Mouse (Mus musculus) kidney, postnatal 0 days (tissue): ENCODE data around the gene Sox2. TPM values are rescaled to one million over a fixed set of nuclear protein-coding genes. Genes with fewer than 3 reads are reported as not detected.

Experiments used
- ATAC-seq: fragments of 200-750 bp; cut with Nextera tagmentation; replicated peaks from 2 replicates; pipeline ENCODE4 v1.8.0; 2017; ENCODE audit warnings: low read depth, moderate number of reproducible peaks, moderate TSS enrichment, moderate library complexity; ENCODE audit not compliant: low FRiP score
- DNase-seq: peaks from one replicate; pipeline ENCODE4 v3.0.0-alpha.2; 2016; ENCODE audit warnings: low spot score
- H3K27ac ChIP-seq: fragments of 300-500 bp; sonication (generic); 2 replicates; pipeline ENCODE4 v1.5.1; 2014; ENCODE audit warnings: mild to moderate bottlenecking
- H3K27me3 ChIP-seq: fragments of 300-500 bp; sonication (generic); 2 replicates; pipeline ENCODE4 v1.6.1; 2014; ENCODE audit warnings: low read length, mixed read lengths; ENCODE audit not compliant: insufficient read depth
- H3K36me3 ChIP-seq: fragments of 300-500 bp; sonication (generic); 2 replicates; pipeline ENCODE4 v1.6.1; 2014; ENCODE audit warnings: low read length, mixed read lengths; ENCODE audit not compliant: insufficient read depth
- H3K4me1 ChIP-seq: fragments of 300-500 bp; sonication (generic); replicated peaks from 2 replicates; pipeline ENCODE4 v1.6.1; 2014; ENCODE audit warnings: antibody characterized with exemption, low read length, mixed read lengths; ENCODE audit not compliant: insufficient read depth
- H3K4me2 ChIP-seq: fragments of 300-500 bp; sonication (generic); 2 replicates; pipeline ENCODE4 v1.6.1; 2014; ENCODE audit warnings: mild to moderate bottlenecking, low read length, moderate library complexity, mixed read lengths
- H3K4me3 ChIP-seq: fragments of 300-500 bp; sonication (generic); replicated peaks from 2 replicates; pipeline ENCODE4 v1.5.1; 2014; ENCODE audit warnings: low read depth, low read length
- H3K9ac ChIP-seq: fragments of 300-500 bp; sonication (generic); 2 replicates; pipeline ENCODE4 v1.6.1; 2014; ENCODE audit warnings: low read depth, low read length
- H3K9me3 ChIP-seq: fragments of 300-500 bp; sonication (generic); replicated peaks from 2 replicates; pipeline ENCODE4 v1.6.1; 2016; ENCODE audit warnings: low read length, inconsistent platforms, mixed read lengths
- CTCF ChIP-seq: IDR thresholded peaks from 2 replicates; pipeline ENCODE4 v1.5.1; 2016; ENCODE audit warnings: antibody characterized with exemption, low read depth, mild to moderate bottlenecking, moderate library complexity
- WGBS: fragments of 180-500 bp; shearing (Covaris S2); extraction: QIAGEN DNeasy Blood & Tissue Kit; methylation state at CpG from one replicate; pipeline ENCODE4 v1.1.7; 2014; 5-methylcytosine and 5-hydroxymethylcytosine counted together
- polyA plus RNA-seq: library from polyadenylated mRNA; unstranded; fragments of >200 nt; fragmentation: Nextera tagmentation; extraction: Ambion mirVana; gene quantifications from 2 replicates; pipeline ENCODE4 v1.2.1, GENCODE M21; 2015

The Sox2 gene
- polyA plus RNA-seq, 1 experiment from 2014 or later, result not detected

GRCm38 (mm10) chr3:34624721-34625270 lies 25.4 kb upstream of the Sox2 start:
- Histone ChIP-seq H3K27me3 (no peaks in the 10 kb centered on the region), H3K36me3 (no peaks in the 10 kb centered on the region), H3K4me2 (no peak overlapping the region), H3K4me3 (no peak overlapping the region), H3K4me1 (no peaks in the 10 kb centered on the region), H3K27ac (no peak overlapping the region), H3K9me3 (no peaks in the 10 kb centered on the region), H3K9ac (no peak overlapping the region)
- WGBS, result 87% methylated on average over 16 of the region's 16 CpGs
- ATAC-seq, result no peak
- TF ChIP-seq CTCF, result no peak
- DNase-seq, result no peak

GRCm38 (mm10) chr3:34626521-34626920 lies 23.7 kb upstream of the Sox2 start:
- ATAC-seq (no peak), DNase-seq (no peak)
- no peaks in the 10 kb centered on the region for H3K4me1 ChIP-seq
- WGBS, result 60% methylated on average over 8 of the region's 8 CpGs
- H3K27me3 ChIP-seq, result no peaks in the 10 kb centered on the region
- no peak overlapping the region for H3K4me2 ChIP-seq
- no peaks in the 10 kb centered on the region for H3K36me3 ChIP-seq
- H3K4me3 ChIP-seq, result no peak overlapping the region
- no peak for TF ChIP-seq CTCF
- no peak overlapping the region for H3K9ac ChIP-seq
- no peak overlapping the region for H3K27ac ChIP-seq
- no peaks in the 10 kb centered on the region for H3K9me3 ChIP-seq

GRCm38 (mm10) chr3:34630031-34630430 lies 20.2 kb upstream of the Sox2 start:
- no peak overlapping the region for H3K27ac ChIP-seq
- no peaks in the 10 kb centered on the region for H3K9me3 ChIP-seq
- TF ChIP-seq CTCF, result no peak
- no peak overlapping the region for H3K9ac ChIP-seq
- no peak overlapping the region for H3K4me3 ChIP-seq
- no peak overlapping the region for H3K4me2 ChIP-seq
- ATAC-seq, result no peak
- H3K4me1 ChIP-seq, result no peaks in the 10 kb centered on the region
- no peak for DNase-seq
- H3K36me3 ChIP-seq, result no peaks in the 10 kb centered on the region
- no peaks in the 10 kb centered on the region for H3K27me3 ChIP-seq
- 74% methylated on average over 8 of the region's 8 CpGs for WGBS

- Histone ChIP-seq H3K9me3 (no peaks in the 10 kb centered on the region), H3K4me1 (no peaks in the 10 kb centered on the region), H3K27ac (no peak overlapping the region), H3K27me3 (no peaks in the 10 kb centered on the region), H3K4me3 (no peak overlapping the region), H3K9ac (no peak overlapping the region), H3K36me3 (no peaks in the 10 kb centered on the region), H3K4me2 (no peak overlapping the region)
- DNase-seq (no peak), ATAC-seq (no peak)
- TF ChIP-seq CTCF, result no peak
- 36% methylated on average over 1 of the region's 1 CpGs for WGBS
Measured at GRCm38 (mm10) chr3:34630736-34631135, 19.5 kb upstream of the Sox2 start.

- no peak overlapping the region for H3K9ac ChIP-seq
- H3K4me2 ChIP-seq, result no peak overlapping the region
- TF ChIP-seq CTCF, result no peak
- no peak overlapping the region for H3K27ac ChIP-seq
- no peak for ATAC-seq
- no peaks in the 10 kb centered on the region for H3K4me1 ChIP-seq
- H3K36me3 ChIP-seq, result no peaks in the 10 kb centered on the region
- no peak for DNase-seq
- peaks cover 48% of the 10 kb centered on the region for H3K27me3 ChIP-seq
- no peak overlapping the region for H3K4me3 ChIP-seq
- H3K9me3 ChIP-seq, result no peaks in the 10 kb centered on the region
- 51% methylated on average over 6 of the region's 6 CpGs for WGBS
Measured at GRCm38 (mm10) chr3:34636958-34637357, 13.2 kb upstream of the Sox2 start.

- ATAC-seq (no peak), DNase-seq (no peak)
- Histone ChIP-seq H3K4me2 (no peak overlapping the region), H3K4me3 (no peak overlapping the region), H3K4me1 (no peaks in the 10 kb centered on the region), H3K27ac (no peak overlapping the region), H3K27me3 (peaks cover 53% of the 10 kb centered on the region), H3K9me3 (no peaks in the 10 kb centered on the region), H3K36me3 (no peaks in the 10 kb centered on the region), H3K9ac (no peak overlapping the region)
- WGBS, result 43% methylated on average over 5 of the region's 5 CpGs
- TF ChIP-seq CTCF, result no peak
Measured at GRCm38 (mm10) chr3:34637481-34637880, 12.7 kb upstream of the Sox2 start.

- Histone ChIP-seq H3K9me3 (no peaks in the 10 kb centered on the region), H3K27ac (no peak overlapping the region), H3K27me3 (peaks cover 58% of the 10 kb centered on the region), H3K4me3 (no peak overlapping the region), H3K4me2 (no peak overlapping the region), H3K4me1 (no peaks in the 10 kb centered on the region), H3K36me3 (no peaks in the 10 kb centered on the region), H3K9ac (no peak overlapping the region)
- 37% methylated on average over 5 of the region's 5 CpGs for WGBS
- DNase-seq, result no peak
- ATAC-seq, result no peak
- no peak for TF ChIP-seq CTCF
Measured at GRCm38 (mm10) chr3:34637926-34638325, 12.3 kb upstream of the Sox2 start.
